Mouse (Mus musculus): ENCODE data around the gene Zfp526. TPM values are rescaled to one million over a fixed set of nuclear protein-coding genes. Genes with fewer than 3 reads are reported as not detected.
A peak's percentile ranks its signal among the peaks of the same experiment; 100 is the strongest.

Zfp526 gene
- total and polyA plus RNA-seq, 3 experiments, result 9.5 to 14.8 TPM; not detected in 1

DNA sequence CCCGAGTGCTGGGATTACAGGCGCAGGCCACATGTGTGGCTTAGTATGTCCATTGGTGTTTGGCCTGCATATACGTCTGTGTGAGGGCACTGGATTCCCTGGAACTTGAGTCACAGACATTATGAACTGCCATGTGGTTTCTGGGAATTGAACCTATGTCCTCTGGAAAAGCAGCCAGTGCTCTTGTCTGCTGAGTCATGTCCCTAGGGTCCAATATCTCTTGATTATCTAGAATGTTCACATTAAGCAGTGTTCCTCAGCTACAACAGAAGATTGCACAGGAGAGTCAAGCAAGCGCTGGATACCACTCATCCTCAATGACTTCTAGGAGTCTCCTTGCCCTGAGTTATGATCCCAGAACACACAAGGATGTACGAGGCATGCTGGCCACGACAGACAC lies 37.1 kb upstream of the Zfp526 start:
- Histone ChIP-seq H3K27me3 (ENCODE audit: control insufficient read depth in 1 of 2, insufficient read depth in 2 of 2, low read length in 2 of 2) (no peaks in the 10 kb centered on the region), H3K9ac (ENCODE audit: control insufficient read depth, low read depth, low read length, poor library complexity, severe bottlenecking) (no peak overlapping the region), H3K36me3 (ENCODE audit: control insufficient read depth in 1 of 2, insufficient read depth in 2 of 2, low read length in 2 of 2) (peaks cover 0 to 2% of the 10 kb centered on the region in 2 experiments; a peak in 2 of 4 replicates), H3K79me2 (ENCODE audit: control insufficient read depth, insufficient read depth, low read length, poor library complexity) (no peaks in the 10 kb centered on the region; the same call in 1 of the 2 replicates), H3K27ac (ENCODE audit: control insufficient read depth, low read depth, low read length) (no peak overlapping the region), H3K9me3 (replicated peaks; ENCODE audit: insufficient read depth, low read length) (no peaks in the 10 kb centered on the region), H3K4me1 (ENCODE audit: control insufficient read depth in 1 of 2, insufficient read depth in 2 of 2, low read length in 2 of 2) (peaks cover 0 to 13% of the 10 kb centered on the region in 2 experiments; a peak in 3 of 4 replicates), H3K4me3 (ENCODE audit: control insufficient read depth in 1 of 2, insufficient read depth in 1 of 2, low read depth in 2 of 2, low read length in 2 of 2) (no peak overlapping the region)
- TF ChIP-seq ZMIZ1 (IDR thresholded peaks at IDR 0.05; ENCODE audit: low read depth, low read length) (no peak), TAL1 (IDR thresholded peaks at IDR 0.05; ENCODE audit: low read length) (no peak), GATA1 (IDR thresholded peaks at IDR 0.05; ENCODE audit: low read depth, low read length) (no peak), NRF1 (IDR thresholded peaks at IDR 0.05; ENCODE audit: insufficient read depth, low read depth, low read length, poor library complexity, severe bottlenecking) (no peak), HCFC1 (IDR thresholded peaks at IDR 0.05; ENCODE audit: low read depth, low read length) (no peak), MYB (IDR thresholded peaks at IDR 0.05; ENCODE audit: low read depth, low read length) (no peak), MYC (IDR thresholded peaks at IDR 0.05; ENCODE audit: low read depth, low read length) (no peak), KAT2A (conservative IDR thresholded peaks at IDR 0.05; ENCODE audit: low read depth, low read length) (no peak), POLR2A (IDR thresholded peaks at IDR 0.05; ENCODE audit: control insufficient read depth in 1 of 2, insufficient read depth in 1 of 2, low read depth in 1 of 2, low read length in 2 of 2, poor library complexity in 1 of 2) (no peak), NELFE (IDR thresholded peaks at IDR 0.05; ENCODE audit: low read depth, low read length) (no peak), ZNF384 (IDR thresholded peaks at IDR 0.05; ENCODE audit: low read depth, low read length) (no peak), ZKSCAN1 (IDR thresholded peaks at IDR 0.05; ENCODE audit: low read depth, low read length) (no peak), CHD1 (IDR thresholded peaks at IDR 0.05; ENCODE audit: low read depth, low read length) (no peak), ETS1 (IDR thresholded peaks at IDR 0.05; ENCODE audit: low read depth, low read length) (no peak), POLR2AphosphoS5 (IDR thresholded peaks at IDR 0.05; ENCODE audit: borderline replicate concordance, low read depth, low read length) (no peak), EP300 (IDR thresholded peaks at IDR 0.05; ENCODE audit: low read depth in 1 of 2, low read length in 2 of 2) (no peak), ZC3H11A (IDR thresholded peaks at IDR 0.05; ENCODE audit: low read depth, low read length) (no peak), MXI1 (IDR thresholded peaks at IDR 0.05; ENCODE audit: low read depth, low read length) (no peak), POLR2AphosphoS2 (IDR thresholded peaks at IDR 0.05; ENCODE audit: low read length) (no peak)
- peak; percentile 25 for DNase-seq (ENCODE audit: low read depth, low spot score)
